Mouse (Mus musculus): ENCODE measurements at regions not wholly inside any gene's neighbourhood (a gene's known extent, or its start where the extent isn't known, plus 50 kb on each side); places are given as distances from the start of the nearest gene placed in this dataset.

GRCm38 (mm10) chr6:31169868-31170600 lies 211.2 kb upstream of the Klf14 start:
- H3K27ac ChIP-seq (ENCODE audit: insufficient read depth, low read length) = no peak overlapping the region
- H3K9me3 ChIP-seq (replicated peaks; ENCODE audit: control insufficient read depth, insufficient read depth, low read length, poor library complexity, severe bottlenecking) = no peaks in the 10 kb centered on the region
- no peak for TF ChIP-seq CTCF (IDR thresholded peaks at IDR 0.05; ENCODE audit: low read depth, low read length)
- no peak for TF ChIP-seq POLR2A (IDR thresholded peaks at IDR 0.05; ENCODE audit: insufficient read depth, low read length)
- no peak for TF ChIP-seq EP300 (IDR thresholded peaks at IDR 0.05; ENCODE audit: insufficient read depth, low read depth, low read length)

GRCm38 (mm10) chr6:31171831-31172569 lies 213.1 kb upstream of the Klf14 start:
- H3K4me3 ChIP-seq (ENCODE audit: low read depth, low read length) = no peak overlapping the region
- no peak overlapping the region for H3K9ac ChIP-seq (ENCODE audit: low read depth, poor library complexity, severe bottlenecking)
- no peaks in the 10 kb centered on the region for H3K4me1 ChIP-seq (ENCODE audit: control insufficient read depth, insufficient read depth, low read length)
- H3K27ac ChIP-seq (ENCODE audit: insufficient read depth, low read length) = no peak overlapping the region
- H3K36me3 ChIP-seq (ENCODE audit: control insufficient read depth, insufficient read depth, low read length, poor library complexity, severe bottlenecking) = no peaks in the 10 kb centered on the region
- no peaks in the 10 kb centered on the region for H3K27me3 ChIP-seq (ENCODE audit: control insufficient read depth, insufficient read depth, low read length, poor library complexity, severe bottlenecking)
- no peaks in the 10 kb centered on the region for H3K9me3 ChIP-seq (replicated peaks; ENCODE audit: control insufficient read depth, insufficient read depth, low read length, poor library complexity, severe bottlenecking)
- TF ChIP-seq CTCF (IDR thresholded peaks at IDR 0.05; ENCODE audit: low read depth, low read length) = no peak
- TF ChIP-seq POLR2A (IDR thresholded peaks at IDR 0.05; ENCODE audit: insufficient read depth, low read length) = no peak
- no peak for TF ChIP-seq EP300 (IDR thresholded peaks at IDR 0.05; ENCODE audit: insufficient read depth, low read depth, low read length)

More at GRCm38 (mm10) chr6:31169868-31170600, 211.2 kb upstream of the Klf14 start:
- no peaks in the 10 kb centered on the region for H3K36me3 ChIP-seq (ENCODE audit: control insufficient read depth, insufficient read depth, low read length, poor library complexity, severe bottlenecking)
- H3K9ac ChIP-seq (ENCODE audit: low read depth, poor library complexity, severe bottlenecking) = no peak overlapping the region
- no peaks in the 10 kb centered on the region for H3K27me3 ChIP-seq (ENCODE audit: control insufficient read depth, insufficient read depth, low read length, poor library complexity, severe bottlenecking)
- H3K4me3 ChIP-seq (ENCODE audit: low read depth, low read length) = no peak overlapping the region
- no peaks in the 10 kb centered on the region for H3K4me1 ChIP-seq (ENCODE audit: control insufficient read depth, insufficient read depth, low read length)

GRCm38 (mm10) chr6:31175769-31176168 lies 216.9 kb upstream of the Klf14 start:
- H3K27ac ChIP-seq (ENCODE audit: insufficient read depth, low read length) = no peak overlapping the region
- H3K4me3 ChIP-seq (ENCODE audit: low read depth, low read length) = no peak overlapping the region
- H3K36me3 ChIP-seq (ENCODE audit: control insufficient read depth, insufficient read depth, low read length, poor library complexity, severe bottlenecking) = no peaks in the 10 kb centered on the region
- H3K9ac ChIP-seq (ENCODE audit: low read depth, poor library complexity, severe bottlenecking) = no peak overlapping the region
- no peaks in the 10 kb centered on the region for H3K9me3 ChIP-seq (replicated peaks; ENCODE audit: control insufficient read depth, insufficient read depth, low read length, poor library complexity, severe bottlenecking)
- TF ChIP-seq CTCF (IDR thresholded peaks at IDR 0.05; ENCODE audit: low read depth, low read length) = no peak
- TF ChIP-seq EP300 (IDR thresholded peaks at IDR 0.05; ENCODE audit: insufficient read depth, low read depth, low read length) = no peak
- no peak for TF ChIP-seq POLR2A (IDR thresholded peaks at IDR 0.05; ENCODE audit: insufficient read depth, low read length)
- no peaks in the 10 kb centered on the region for H3K4me1 ChIP-seq (ENCODE audit: control insufficient read depth, insufficient read depth, low read length)
- no peaks in the 10 kb centered on the region for H3K27me3 ChIP-seq (ENCODE audit: control insufficient read depth, insufficient read depth, low read length, poor library complexity, severe bottlenecking)

GRCm38 (mm10) chr6:31176368-31176767 lies 217.5 kb upstream of the Klf14 start:
- Histone ChIP-seq H3K9me3 (replicated peaks; ENCODE audit: control insufficient read depth, insufficient read depth, low read length, poor library complexity, severe bottlenecking) (no peaks in the 10 kb centered on the region), H3K27ac (ENCODE audit: insufficient read depth, low read length) (no peak overlapping the region), H3K9ac (ENCODE audit: low read depth, poor library complexity, severe bottlenecking) (no peak overlapping the region), H3K4me3 (ENCODE audit: low read depth, low read length) (no peak overlapping the region), H3K4me1 (ENCODE audit: control insufficient read depth, insufficient read depth, low read length) (no peaks in the 10 kb centered on the region), H3K27me3 (ENCODE audit: control insufficient read depth, insufficient read depth, low read length, poor library complexity, severe bottlenecking) (no peaks in the 10 kb centered on the region), H3K36me3 (ENCODE audit: control insufficient read depth, insufficient read depth, low read length, poor library complexity, severe bottlenecking) (no peaks in the 10 kb centered on the region)
- TF ChIP-seq CTCF (IDR thresholded peaks at IDR 0.05; ENCODE audit: low read depth, low read length) (peak; percentile 35), POLR2A (IDR thresholded peaks at IDR 0.05; ENCODE audit: insufficient read depth, low read length) (no peak)

- Histone ChIP-seq H3K9ac (ENCODE audit: low read depth, poor library complexity, severe bottlenecking) (no peak overlapping the region), H3K36me3 (ENCODE audit: control insufficient read depth, insufficient read depth, low read length, poor library complexity, severe bottlenecking) (no peaks in the 10 kb centered on the region), H3K27ac (ENCODE audit: insufficient read depth, low read length) (no peak overlapping the region), H3K27me3 (ENCODE audit: control insufficient read depth, insufficient read depth, low read length, poor library complexity, severe bottlenecking) (no peaks in the 10 kb centered on the region), H3K9me3 (replicated peaks; ENCODE audit: control insufficient read depth, insufficient read depth, low read length, poor library complexity, severe bottlenecking) (no peaks in the 10 kb centered on the region), H3K4me1 (ENCODE audit: control insufficient read depth, insufficient read depth, low read length) (no peaks in the 10 kb centered on the region), H3K4me3 (ENCODE audit: low read depth, low read length) (no peak overlapping the region)
- TF ChIP-seq CTCF (IDR thresholded peaks at IDR 0.05; ENCODE audit: low read depth, low read length) (no peak), POLR2A (IDR thresholded peaks at IDR 0.05; ENCODE audit: insufficient read depth, low read length) (no peak), EP300 (IDR thresholded peaks at IDR 0.05; ENCODE audit: insufficient read depth, low read depth, low read length) (no peak)
These were observed 218.0 kb upstream of the Klf14 start for GRCm38 (mm10) chr6:31176831-31177230.
